Mouse (Mus musculus): Measurements from ENCODE around the gene Dusp2. TPM values are rescaled to one million over a fixed set of nuclear protein-coding genes. Genes with fewer than 3 reads are reported as not detected.

Gene Dusp2
- total RNA-seq, 2 experiments from 2014 or later = 2.0 to 3.9 TPM

Other genes with a start within 250 kb of the Dusp2 start
- 1 to 10 TPM; 4.5 to 5.6 TPM for gene Ncaph, start 202.2 kb upstream of the Dusp2 start, total RNA-seq (2021)
- gene Itpripl1, start 192.7 kb upstream of the Dusp2 start, total RNA-seq (2021) = 1 to 10 TPM; 3.3 to 7.1 TPM
- under 1 TPM; 0.74 to 0.97 TPM for gene 1810024B03Rik, start 127.9 kb upstream of the Dusp2 start, total RNA-seq (2021)
- gene Snrnp200, start 127.8 kb upstream of the Dusp2 start, total RNA-seq (2021) = 10 to 100 TPM; 77.5 to 79.7 TPM
- 10 to 100 TPM; 62.2 to 68.6 TPM for gene Ciao1, start 88.3 kb upstream of the Dusp2 start, total RNA-seq (2021)
- gene Tmem127, start 88.3 kb upstream of the Dusp2 start, total RNA-seq (2021) = 100 to 1,000 TPM in 1 of 2 experiments, 10 to 100 TPM in 1; 96.3 to 101 TPM
- gene Stard7, start 65.9 kb upstream of the Dusp2 start, total RNA-seq (2021) = 100 to 1,000 TPM; 148 to 149 TPM
- not detected for gene Astl, start 2.5 kb downstream of the Dusp2 start, total RNA-seq (2021)
- under 1 TPM; 0.18 to 0.43 TPM for gene Adra2b, start 27.0 kb downstream of the Dusp2 start, total RNA-seq (2021)
- gene Gpat2, start 89.0 kb downstream of the Dusp2 start, total RNA-seq (2021) = under 1 TPM in 1 of 2 experiments, not detected in 1; 0.29 TPM
- gene Fahd2a, start 108.4 kb downstream of the Dusp2 start, total RNA-seq (2021) = 10 to 100 TPM; 17.7 to 18.4 TPM
- gene Kcnip3, start 185.9 kb downstream of the Dusp2 start, total RNA-seq (2021) = 10 to 100 TPM; 56.0 to 57.3 TPM
- gene Prom2, start 205.3 kb downstream of the Dusp2 start, total RNA-seq (2021) = under 1 TPM in 1 of 2 experiments, not detected in 1; 0.38 TPM

All from layer of hippocampus, postnatal 14 days (tissue).